Mouse (Mus musculus) olfactory bulb, adult 2 months (tissue): ENCODE measurements around the gene Nat9.

ENCODE experiments used
- CTCF ChIP-seq: fragments of 200-500 bp; IDR thresholded peaks from 2 replicates; pipeline ENCODE4 v1.5.1; 2012; ENCODE audit warnings: low read depth, mild to moderate bottlenecking, low read length, moderate library complexity; ENCODE audit not compliant: insufficient read depth
- POLR2A ChIP-seq: fragments of 200-500 bp; IDR thresholded peaks from 2 replicates; pipeline ENCODE4 v1.6.1; 2012; ENCODE audit warnings: mild to moderate bottlenecking, low read depth, low read length, moderate library complexity; ENCODE audit not compliant: insufficient read depth

DNA sequence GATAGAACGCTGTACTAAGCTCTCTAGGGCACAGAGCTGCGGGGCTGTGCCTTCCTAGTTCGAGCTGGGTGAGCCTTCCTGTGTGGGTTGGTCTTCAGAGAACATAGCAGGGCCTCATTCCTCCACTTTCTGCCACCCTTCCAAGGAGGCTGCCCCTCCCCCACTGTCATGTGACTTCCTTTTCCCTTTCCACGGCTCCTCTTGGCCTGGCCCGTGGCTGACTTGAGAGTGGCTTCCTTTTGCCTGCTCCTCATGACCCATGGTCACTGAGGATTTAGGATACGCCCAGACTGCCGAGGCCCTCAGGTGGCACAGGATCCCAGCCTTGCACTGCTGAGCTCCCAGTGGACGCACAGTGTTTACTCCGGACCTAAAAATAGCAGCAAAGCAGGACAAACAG is 4.5 kb upstream of the Nat9 start:
- TF ChIP-seq POLR2A (no peak), CTCF (no peak)
